Mouse (Mus musculus): Measurements from ENCODE around the gene Usp43.

Usp43 gene

GRCm38 (mm10) chr11:67806832-67807597 is 114.9 kb downstream of the Usp43 start:
- DNase-seq (ENCODE audit: low spot score): no peak

DNA sequence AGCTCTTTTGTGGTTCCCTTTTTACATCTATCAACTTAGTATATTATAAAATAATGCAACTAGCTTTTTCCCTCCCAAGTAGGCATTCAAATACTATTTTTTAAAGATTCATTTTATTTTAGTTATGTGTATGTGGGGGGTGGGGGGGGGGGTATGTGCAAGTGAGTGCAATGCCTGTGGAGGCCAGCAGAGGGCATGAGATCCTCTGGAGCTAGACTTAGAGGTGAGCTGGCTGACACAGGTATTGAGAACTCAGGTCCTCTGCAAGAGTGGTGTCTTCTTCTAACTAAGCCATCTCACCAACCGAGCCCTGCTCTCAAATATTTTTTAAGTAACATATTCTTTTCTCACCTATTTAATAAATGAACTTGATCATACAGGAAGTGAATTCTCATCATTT is 116.4 kb downstream of the Usp43 start:
- no peak for DNase-seq (ENCODE audit: low spot score)

Data from ovary, adult 18-20 months (tissue).